Mouse (Mus musculus) right cerebral cortex, postnatal 25 days (tissue): ENCODE measurements around the gene Hinfp.
"Not testable (repeated sequence)": the region's sequence is repeated elsewhere in the genome, so short reads cannot be mapped to it uniquely, and the experiment has no call there.

Source experiments
- DNase-seq: peaks from one replicate; pipeline ENCODE4 v3.0.0; 2022

Hinfp gene

DNA sequence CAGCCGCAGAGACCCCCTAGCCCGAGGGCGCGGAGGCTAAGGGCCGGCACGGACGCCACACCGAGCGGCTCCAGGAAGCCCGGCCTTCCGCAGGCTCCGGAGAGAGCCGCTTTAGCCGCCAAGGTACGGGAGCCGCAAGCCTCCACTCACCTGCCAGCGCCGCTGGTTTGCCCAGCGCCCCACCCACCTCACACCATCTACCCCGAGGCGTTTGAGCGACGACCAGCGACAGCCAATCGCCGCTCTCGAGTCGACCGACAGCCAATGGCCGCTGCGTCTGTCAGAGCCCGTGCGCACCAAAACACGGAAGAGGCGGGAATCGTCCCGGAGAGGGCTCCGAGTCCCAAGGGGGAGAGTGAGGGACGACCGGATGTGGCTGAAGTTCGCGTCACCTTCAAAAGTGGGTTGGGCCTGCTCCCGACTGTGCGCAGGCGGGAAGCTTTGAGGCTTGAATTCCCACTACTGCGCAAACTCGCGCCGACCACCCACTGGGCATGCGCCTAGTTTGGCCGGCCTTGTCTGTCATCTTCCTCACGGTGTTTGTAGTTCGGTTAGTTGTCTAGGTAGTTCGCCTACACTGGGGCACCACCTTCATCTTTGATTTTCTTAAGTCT is at the start of gene Hinfp:
Gene Hinfp, minus strand, starts transcription at position 206 of the 614 bp plus-strand sequence.
- peak; percentile 98 for DNase-seq

DNA sequence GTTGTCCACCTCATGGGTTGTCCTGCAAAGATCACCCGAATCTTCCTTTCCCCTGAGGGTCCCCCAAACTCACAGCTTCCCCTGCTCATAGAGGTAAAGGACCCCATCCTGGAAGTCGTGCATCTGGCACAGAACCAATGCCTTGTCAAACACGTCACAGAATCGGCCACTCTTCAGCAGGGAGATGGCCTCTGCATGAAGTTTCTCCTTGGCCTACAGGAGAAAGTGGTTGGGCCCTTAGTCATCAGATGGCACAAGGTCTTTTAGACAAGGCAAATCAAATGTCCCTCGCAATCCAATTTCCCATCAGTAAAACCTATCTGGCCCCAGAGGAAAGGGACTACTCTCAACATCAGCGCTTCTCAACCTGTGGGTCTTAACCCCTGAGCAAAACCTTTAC is 47.7 kb upstream of the Hinfp start:
- DNase-seq: no peak

DNA sequence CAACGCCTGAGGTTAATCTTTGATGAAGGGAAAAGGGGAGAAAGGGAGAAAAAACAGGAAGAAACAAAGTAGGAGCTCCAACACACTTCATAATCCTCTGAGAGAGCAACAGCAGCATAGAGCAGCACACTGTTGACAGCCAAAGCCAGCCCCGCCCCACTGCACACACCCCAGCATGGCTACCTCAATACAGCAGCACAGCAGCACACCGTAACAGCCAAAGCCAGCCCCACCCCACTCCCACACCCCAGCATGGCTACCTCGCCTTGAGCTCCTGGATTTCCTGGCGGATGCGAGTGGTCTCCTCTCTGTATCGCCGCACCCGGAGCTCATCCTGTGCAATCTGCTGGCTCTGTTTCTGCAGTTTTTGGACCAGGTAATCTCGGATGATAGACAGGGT is 46.9 kb upstream of the Hinfp start:
- DNase-seq: no peak

DNA sequence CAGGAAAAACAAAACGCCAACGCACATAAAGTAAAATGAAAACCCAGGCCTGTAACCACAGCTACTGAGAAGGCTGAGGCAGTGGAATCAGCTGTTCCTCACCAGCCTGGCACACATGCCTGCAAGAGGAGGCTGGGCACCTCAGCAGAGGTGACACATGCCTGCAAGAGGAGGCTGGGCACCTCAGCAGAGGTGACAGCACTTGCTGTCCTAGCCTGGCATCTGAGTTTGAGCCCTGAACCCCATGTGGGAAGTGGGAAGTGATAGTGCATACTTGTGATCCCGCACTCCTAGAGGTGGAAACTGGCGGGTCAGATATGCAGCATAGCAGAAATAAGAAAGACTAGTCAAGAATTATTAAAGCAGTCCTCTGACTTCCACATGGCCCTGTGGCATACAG is 45.9 kb upstream of the Hinfp start:
- no peak for DNase-seq

DNA sequence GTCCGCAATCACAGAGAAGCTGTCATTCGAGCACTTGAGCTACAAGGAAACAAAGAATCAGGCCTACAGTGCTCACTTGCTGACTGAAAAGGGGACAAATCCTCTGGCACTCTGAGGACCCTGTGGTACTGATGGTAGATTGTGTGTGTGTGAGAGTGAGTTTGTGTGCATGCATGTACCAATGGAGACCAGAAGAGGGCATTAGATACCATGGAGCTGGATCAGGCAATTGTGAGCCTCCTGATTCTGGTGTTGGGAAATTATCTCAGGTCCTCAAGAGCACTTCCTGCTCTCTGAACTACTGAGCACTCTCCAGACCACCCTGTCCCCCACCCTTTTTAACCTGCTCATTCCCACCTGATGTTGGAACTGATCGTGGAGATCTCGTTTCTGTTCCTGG is 43.1 kb upstream of the Hinfp start:
- DNase-seq: no peak

DNA sequence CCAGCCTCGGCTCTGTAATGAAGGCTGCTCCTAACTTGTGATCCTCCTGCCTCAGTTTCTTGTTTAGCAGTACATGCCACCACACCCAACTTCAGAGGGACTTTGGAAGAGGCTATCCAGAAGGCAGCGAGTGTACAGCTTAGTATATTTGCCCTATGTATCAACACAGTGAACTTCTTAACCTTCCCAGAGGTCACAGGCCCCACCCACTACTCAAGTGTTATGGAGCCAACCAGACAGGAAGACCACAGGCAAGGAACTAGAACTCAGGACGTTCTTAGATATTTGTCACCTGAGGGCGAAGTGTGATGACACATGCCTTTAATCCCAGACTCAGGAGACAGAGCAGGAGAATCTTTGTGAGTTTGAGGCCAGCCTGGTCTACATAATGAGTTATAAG is 42.1 kb upstream of the Hinfp start:
- no peak for DNase-seq

DNA sequence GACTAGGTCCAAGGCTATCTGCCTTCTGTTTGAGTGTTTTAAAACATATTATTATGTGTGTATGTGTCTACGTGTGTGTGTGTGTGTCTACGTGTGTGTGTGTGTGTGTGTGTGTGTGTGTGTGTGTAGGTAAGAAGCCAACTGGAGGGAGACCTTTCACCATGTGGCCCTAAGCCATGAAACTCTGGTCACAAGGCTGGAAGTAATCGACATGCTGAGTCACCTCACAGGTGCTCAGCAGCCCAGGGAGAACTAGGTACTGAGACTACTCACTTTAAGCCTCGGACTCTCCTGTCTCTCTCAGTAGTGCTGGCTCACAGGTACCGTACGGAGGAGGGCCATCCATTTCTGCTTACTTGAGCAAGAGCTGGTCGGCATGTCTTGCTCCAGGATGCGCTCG is 41.7 kb upstream of the Hinfp start:
- no peak for DNase-seq

DNA sequence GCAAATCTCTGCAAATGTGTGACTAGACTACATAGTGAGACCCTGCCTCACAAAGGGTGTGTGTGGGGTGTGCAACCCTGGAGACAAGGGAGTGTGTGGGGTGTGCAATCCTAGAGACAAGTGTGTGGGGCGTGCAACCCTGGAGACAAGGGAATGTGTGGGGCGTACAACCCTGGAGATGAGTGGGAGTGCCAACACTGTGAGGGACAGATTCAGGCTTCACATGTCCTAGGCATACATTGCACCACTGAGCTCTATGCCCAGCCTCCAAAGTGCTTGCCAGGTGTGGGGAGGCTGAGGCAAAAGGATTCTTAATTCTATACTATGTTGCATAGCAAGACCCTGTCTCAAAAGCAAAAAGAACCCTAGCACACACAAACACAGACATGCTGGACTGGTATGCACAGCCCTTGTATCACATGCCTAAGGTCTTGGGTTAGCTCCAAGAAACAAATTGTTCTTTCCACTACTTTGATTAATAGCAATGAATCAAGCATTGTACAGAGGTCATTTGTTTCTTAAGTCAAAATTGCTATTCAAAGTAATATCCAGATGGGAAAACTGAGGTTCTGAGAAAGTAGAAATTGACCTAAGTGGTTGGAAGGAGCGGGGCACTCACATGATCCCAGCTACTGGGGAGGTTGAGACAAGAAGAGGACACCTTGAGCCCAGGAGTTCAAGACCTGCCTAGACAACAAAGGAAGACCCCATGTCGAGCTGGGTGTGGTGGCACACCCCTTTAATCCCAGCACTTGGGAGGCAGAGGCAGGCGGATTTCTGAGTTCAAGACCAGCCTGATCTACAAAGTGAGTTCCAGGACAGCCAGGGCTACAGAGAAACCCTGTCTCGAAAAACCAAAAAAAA is 40.3 kb upstream of the Hinfp start:
- no peak for DNase-seq

DNA sequence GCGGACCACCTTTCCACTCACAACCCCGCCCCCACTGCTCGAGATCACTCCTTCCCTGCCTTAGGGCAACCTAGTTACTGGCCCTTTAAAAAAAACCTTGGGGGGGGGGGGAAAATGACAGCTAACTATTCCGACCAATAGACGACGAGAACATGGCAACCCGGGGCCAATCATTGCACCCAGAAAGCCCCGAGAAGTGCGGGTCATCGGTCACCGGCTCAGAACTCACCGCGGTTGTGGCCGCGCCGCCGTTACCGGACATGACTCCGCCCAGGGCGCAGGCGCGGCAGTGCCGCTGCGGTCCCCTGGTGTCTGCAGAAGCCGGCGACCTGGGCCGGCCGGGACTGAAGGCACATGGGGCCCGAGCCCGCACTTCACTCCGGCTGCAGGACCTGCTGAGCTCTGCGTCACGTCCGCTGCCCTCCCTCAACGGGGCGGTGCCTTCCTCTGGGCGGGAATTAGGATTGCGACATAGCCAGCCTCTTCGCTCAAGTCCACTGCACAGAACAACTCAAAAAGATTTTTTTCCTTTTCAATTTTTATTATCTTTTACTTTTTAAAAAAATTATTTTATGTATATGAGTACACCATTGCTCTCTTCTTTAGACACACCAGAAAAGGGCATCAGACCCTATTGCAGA is 38.4 kb upstream of the Hinfp start, which contains the start of gene Hmbs:
Gene Hmbs, minus strand, starts transcription at position 448 of the 641 bp plus-strand sequence.
- DNase-seq: peak; percentile 92

DNA sequence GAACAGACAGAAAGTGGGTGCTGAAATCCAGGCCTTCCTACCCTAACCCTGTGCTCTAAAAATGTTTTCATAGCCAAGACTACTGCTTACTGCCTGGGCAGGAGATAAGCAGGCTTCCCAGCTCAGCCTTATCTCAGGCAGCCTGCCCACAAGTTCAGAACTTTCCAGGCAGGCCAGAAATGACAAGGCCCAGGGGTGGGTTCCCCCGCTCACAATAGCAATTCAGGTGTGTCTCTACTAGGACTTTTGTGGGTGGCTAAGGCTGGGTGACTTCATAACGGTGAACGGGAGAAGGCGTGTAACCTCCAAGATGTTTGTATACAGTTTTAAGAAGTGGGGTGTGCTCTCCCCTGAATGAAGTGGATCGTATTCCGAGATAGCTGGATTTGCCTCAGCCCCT is 37.8 kb upstream of the Hinfp start:
- peak; percentile 29 for DNase-seq

DNA sequence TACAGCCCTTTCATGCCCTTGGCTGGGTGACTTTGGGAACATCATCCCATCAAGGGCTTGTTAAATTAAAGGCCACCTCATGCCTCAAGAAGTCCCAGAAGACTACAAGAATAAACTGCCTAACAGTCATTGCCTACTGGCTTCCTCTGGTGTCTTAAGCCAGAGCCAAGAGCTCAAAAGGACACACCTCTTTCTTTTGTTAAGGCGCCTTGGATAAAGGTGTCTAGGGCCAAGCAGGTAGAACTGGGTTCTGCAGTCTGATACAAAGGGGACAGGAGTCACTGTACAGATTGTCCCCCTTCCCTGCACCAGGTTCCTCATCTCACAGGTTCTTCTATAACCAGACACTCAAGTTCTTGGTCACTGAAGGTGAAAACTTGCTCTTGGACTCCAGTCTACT is 37.1 kb upstream of the Hinfp start:
- no peak for DNase-seq

DNA sequence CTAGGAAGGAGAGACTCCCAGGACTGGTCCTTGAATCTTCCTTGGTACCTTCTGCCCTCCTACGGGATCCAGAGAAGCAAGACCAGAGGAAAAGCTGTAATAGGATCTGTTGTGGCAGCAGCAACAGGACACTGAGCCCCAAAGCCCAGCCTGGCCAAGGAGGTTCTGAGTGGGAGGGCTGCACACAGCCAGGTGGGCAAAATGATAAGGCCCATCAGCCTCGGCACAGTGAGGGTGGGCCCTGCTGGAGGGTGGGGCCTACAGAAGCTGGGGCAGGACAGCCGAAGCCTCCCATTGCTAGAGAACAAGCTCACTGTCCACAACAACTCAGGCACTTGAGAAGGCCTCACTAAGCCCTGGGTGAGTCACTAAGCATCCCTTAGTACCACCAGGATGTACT is 36.7 kb upstream of the Hinfp start:
- no peak for DNase-seq

DNA sequence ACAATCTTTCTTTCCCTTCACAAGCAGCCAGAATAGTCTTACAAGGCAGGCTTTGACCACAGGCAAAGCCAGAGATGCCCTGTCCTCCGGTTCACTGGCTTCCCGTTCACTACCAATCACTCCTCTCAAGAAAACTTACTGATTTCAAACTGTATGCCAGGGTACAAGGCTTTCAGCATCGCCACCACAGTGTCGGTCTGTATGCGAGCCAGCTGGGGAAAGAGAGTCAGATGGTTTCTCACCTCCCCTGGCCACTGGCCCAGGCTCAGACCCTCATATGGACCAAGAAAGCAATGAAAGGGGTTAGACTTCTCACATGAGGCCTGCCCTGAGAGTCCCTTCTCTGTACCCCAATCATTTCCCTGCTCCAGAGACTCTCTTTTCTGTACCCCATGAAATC is 36.0 kb upstream of the Hinfp start:
- DNase-seq: no peak

DNA sequence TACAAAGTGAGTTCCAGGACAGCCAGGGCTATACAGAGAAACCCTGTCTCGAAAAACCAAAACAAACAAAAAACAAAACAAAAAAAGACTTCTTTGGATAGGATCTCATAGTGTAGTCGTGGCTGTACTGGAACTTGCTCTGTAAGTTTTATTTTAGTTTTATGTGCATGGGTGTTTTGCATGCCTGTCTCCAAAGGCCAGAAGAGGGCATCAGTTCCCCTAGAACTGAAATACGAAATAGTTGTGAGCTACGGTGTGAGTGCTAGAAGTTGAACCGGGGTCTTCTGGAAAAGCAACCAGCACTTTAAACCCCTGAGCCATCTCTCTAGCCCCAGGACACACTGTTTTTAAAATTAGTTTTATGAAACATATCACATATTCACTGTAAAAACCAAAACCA is 33.1 kb upstream of the Hinfp start:
- no peak for DNase-seq

DNA sequence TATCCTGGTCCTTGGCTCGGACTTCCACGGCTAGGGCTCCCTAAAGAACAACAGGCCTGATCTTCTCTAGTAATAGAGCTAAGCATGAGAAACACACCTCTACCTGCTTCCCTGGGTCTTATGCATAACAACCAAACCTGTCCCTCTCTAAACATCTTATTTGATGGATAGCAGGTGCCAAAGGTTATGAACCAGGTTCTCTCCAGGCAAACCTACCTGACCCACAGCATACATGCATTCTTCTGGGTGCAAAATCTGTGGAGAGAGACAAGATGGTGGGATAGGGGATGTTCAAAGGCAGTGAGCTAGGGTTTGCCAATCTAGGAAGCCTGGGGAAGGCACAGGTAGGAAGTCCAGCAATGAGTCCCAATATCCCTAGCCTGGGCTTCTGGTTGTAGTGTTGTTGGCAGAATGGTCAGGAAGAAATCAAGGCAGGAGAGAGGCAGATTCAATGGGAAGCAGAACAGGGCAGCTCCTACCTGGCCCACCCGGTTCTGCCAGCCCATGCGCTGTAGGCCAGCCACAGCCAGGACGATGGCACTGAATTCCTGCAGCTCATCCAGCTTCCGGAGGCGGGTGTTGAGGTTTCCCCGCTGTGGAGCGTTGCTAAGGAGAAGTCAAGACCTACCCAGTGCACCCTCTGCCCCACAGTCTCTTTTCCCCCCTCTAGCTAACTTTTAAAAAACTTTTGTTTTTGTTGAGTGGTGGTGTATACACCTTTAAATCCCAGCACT is 32.1 kb upstream of the Hinfp start:
- DNase-seq: no peak

DNA sequence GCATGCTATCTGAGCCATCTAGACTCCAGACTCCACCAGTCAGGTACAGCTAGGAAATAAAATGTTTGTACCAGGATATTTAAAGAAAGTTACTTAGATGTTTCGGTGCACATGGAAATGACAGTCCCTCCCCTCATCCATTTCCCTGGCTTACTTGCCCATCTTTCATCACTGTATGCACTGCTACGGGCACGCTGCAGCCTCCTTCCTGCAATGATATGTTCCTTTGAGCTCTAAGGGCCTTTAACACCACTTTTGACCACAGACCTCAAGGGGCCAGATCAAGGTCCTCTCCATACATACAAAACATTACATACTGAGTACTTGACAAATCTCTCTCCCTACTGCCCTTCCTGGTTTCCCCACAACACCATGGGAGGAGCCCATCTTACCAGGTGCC is 31.5 kb upstream of the Hinfp start:
- DNase-seq: no peak

DNA sequence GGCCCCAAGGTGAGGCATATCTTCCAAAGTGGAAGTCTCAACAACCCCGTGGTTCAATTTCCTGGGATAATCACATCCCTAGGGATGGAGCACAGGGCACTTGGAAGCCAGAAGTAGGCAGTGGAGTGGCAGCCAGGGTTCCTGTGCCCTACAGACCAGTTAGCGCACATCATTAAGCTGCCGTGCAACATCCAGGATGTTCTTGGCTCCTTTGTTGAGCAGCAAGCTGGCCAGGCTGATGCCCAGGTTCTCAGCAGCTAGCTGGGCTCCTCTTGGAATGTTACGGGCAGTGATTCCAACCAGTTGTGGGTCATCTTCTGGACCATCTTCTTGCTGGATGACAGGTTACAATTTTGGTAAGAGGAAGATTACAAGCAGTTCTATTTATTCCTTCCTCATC is 31.0 kb upstream of the Hinfp start:
- DNase-seq: not testable (repeated sequence)

DNA sequence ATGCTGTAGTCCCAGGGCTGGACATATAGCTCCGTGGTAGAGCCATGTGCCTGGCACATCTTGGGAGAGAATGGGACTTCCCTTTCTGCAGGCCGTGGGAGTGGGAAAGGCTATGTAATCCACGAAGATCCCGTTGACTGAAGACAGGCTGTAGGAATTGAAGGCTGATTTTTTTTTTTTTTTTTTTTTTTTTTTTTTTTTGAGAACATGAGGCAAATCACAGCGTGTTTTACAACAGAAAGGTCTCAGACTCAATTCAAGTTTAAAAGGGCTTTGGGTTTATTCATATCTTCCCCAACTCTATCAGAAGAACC is 30.6 kb upstream of the Hinfp start:
- DNase-seq: no peak

DNA sequence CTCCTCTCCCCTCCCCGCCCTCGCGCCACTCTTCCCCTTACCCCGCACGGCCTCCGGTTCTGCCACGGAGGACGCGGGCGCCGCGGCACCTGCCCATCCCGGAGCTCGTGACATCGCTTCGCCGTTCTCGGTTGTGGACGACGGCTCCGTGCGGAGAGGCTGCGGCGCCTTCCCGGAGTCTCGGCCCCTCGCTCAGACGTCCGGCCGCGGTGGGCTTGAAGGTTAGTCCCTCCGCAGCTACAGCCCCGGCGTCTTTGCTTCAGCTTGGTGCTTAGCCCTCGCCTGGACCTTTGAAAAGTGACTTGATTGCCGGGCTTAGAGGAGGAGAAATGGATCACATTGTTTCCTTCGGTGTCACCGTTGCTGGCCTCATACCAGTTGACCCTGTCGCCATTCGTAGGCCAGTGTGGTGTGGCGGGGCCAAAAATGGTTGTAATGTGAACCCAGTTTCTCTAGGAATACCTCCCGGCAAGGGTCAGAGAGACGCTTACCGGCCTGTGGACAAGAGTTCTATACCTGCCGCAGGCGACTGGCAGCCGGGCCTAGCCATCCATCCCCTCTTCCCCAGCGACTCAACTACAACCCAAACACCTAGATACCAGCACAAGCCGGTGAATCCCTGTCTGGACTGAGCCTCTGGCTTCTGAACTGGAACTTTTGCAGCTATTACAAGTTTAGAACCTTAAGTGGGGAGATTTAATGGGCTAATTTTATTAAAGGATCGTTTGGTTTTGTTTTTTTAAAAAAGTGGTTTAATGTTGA is 30.0 kb upstream of the Hinfp start:
- DNase-seq: peak; percentile 33

DNA sequence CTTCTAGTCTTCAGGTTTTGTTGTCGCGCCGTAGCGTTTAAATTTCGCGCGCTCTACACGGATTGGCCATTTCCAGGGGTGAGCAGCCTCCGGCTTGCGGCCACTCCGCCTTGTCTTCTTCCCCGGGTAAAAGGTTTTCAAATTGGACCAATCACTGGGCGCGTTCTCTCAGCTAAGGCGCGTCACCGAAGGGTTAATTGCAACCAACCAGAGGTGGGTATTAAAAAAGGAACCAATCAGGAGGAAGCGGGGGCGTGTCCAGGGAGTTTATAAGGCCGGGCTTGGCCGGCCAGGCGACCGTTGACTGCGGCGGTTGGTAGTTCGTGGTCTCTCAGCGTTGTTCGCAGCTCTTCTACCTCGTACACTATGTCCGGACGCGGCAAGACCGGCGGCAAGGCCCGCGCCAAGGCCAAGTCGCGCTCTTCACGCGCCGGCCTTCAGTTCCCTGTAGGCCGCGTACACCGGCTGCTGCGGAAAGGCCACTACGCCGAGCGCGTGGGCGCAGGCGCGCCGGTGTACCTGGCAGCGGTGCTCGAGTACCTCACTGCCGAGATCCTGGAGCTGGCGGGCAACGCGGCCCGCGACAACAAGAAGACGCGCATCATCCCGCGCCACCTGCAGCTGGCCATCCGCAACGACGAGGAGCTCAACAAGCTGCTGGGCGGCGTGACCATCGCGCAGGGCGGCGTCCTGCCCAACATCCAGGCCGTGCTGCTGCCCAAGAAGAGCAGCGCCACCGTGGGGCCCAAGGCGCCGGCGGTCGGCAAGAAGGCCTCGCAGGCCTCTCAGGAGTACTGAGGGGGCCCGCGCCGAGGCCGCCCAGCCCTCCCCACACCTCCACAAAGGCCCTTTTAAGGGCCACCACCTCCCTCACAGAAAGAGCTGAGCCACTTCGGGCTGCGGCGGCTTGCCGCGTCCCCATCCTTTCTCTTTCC is 29.2 kb upstream of the Hinfp start, which contains the start of gene H2afx:
Gene H2afx, plus strand, starts transcription at position 299 of the 935 bp plus-strand sequence.
- peak; percentile 97 for DNase-seq

DNA sequence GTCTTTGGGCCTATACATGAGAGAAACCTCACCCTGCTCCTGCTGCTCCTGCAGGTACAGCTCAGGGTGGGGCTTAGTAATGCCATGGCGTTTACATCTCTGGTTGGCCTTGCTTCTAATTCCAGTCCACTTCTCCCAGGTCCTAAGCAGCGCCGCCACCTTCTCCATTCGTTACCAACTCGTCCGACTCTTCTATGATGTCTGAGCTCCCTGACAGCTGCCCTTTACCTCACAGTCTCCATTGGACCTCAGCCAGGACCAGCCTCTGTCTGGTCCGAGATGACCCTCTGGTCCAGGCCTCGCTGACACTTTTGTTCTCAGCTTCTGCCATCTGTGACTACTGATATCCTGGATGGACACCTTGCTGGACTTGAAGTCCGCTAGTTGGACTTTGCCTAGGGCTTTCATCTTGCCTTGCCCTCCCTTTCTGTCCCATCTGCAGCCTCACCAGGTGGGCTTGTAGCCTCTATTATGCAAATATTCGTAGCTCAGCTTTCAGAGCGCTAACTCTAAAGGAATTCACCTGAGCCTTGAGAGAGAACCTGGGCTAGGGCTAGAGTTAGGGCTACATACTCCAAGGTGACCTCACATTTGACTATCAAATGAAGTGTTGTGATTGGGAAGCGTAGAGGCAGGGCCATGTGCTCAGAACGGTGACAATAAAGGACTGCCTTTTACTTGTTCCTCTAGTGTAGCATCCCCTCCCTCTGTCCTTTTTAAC is 27.6 kb upstream of the Hinfp start:
- DNase-seq: no peak
